Mouse (Mus musculus): ENCODE results near the gene Cdk18.
"Not testable (repeated sequence)": the region's sequence is repeated elsewhere in the genome, so short reads cannot be mapped to it uniquely, and the experiment has no call there.

The Cdk18 gene

DNA sequence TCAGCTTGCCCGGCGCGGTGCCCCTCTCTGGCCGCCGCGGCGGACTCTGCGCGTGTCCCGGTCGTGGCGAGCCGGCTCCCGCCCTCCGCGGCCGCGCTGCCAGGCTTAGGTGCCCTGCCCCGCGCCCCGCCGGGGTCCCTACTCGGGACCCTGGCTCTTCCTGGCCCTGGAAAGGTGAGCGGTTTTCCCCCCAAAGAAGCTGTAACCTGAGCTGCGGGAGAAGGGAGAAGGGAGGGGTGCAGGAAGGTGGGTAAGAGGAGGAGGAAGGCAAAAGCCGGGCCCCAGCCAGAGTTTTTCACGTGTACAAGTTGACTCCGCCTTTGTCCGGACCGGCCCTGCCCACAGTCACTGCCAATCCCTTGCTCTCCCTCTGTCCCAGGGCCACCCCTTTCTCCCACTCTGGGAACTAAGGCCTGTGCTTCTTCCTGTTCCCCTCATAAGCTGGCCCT is at the start of gene Cdk18:
Gene Cdk18 (minus strand): TSS at position 269 of the 449 bp plus-strand sequence.
- DNase-seq (ENCODE audit: extremely low read depth, low read depth, low spot score): no peak

DNA sequence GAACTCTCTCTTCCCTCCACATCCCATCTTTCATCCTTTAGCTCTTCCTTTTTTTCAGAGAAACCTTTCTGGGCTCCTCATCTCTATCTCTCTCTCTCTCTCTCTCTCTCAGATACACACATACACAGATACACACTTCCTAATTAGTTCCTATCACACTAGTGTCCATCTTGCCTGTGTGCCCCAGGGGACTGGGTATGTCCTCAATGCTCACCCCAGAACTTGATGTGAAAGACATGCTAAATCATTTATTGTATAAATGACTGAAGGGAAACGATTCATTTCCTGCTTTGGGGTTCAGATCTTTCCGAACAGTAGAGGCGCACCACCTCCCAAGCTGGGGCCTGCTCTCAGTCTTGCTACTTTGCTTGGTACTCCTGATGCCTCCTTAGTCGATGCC is 49.7 kb upstream of the Cdk18 start:
- no peak for DNase-seq (ENCODE audit: extremely low read depth, low read depth, low spot score)

DNA sequence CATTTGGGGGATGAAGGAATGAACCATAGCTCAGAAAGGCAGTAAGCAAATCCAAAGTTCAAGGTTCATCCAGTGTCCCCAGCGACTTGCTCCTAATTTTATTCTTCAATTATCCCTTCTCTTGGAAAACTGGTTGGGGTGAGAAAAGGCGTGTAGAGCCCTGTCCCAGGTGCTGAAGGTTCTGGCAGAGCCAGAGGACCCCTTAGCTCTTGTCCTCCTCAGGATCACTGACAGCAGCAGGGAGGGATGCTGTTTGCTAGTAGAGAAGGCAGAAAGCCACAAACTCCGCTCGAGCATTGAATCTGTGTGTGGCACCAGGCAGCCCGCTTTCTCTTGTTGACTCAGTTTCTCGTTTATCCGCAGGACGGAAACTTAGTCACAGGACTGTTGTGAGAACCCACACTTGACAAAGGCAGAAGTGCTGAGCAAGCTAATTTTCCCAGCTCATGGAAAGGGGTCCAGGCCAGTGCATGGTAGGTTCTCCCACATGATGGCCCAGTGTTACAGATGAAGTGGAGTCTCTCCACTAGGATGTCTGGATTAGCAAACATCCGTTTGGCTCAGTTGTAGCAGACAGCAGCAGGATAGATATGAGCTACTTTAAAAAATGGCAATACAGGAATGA is 49.1 kb upstream of the Cdk18 start:
- no peak for DNase-seq (ENCODE audit: extremely low read depth, low read depth, low spot score)

DNA sequence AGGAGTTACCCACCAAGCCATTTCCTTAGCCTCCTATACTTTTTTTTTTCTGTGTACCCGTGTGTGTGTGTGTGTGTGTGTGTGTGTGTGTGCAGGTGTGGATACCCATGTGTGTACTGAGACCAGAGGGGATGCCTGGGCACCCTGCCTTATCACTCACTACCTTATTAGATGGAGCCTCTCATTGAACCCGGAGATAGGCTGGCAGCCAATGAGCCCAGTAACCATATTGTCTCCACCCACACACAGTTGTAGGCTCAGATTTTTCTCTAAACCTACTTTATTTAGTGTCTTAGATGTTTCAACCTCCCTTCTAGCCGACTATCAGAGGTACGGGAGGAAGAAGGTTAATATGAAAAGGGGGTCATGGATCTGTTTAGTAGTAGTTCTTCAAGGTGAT is 46.8 kb upstream of the Cdk18 start:
- DNase-seq (ENCODE audit: extremely low read depth, low read depth, low spot score): no peak

DNA sequence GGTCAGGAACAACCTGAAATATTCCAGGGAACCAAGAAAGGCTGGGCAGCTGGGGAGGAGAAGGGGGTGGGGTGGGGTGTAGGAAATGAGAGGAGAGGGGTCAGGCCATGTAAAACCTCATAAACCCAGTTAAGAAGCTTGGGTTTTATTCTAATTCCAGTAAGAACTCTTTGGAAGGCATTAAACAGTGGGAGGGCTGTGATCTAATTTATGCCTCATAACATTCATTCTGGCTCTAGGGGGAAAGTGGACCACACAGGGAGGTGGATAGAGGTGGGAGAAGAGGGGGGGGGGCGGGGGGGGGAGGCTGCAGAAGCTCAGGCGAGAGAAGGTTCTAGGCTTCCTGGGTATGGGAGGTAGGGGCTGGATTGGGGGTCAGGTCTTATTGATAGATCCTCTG is 32.1 kb upstream of the Cdk18 start:
- DNase-seq (ENCODE audit: extremely low read depth, low read depth, low spot score): no peak

DNA sequence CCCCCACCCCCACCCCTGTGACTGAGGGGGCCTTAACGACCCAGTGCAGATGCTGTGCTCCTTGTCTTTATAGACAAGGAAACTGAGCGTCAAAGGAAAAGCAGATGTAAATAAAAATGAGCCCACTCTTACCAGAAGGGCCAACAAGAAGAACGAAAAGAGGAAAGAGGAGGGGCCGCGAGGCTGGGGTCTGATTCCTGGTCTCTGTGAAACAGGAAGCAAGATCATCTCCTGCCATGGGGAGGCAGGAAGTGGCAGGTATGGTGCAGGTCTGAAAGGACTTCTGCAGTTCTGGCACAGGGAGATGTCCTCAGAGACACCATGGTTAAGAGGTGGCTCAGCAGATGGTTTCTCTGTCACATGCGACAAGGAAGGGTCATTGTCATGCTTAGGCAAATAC is 31.2 kb upstream of the Cdk18 start:
- DNase-seq (ENCODE audit: extremely low read depth, low read depth, low spot score): no peak

DNA sequence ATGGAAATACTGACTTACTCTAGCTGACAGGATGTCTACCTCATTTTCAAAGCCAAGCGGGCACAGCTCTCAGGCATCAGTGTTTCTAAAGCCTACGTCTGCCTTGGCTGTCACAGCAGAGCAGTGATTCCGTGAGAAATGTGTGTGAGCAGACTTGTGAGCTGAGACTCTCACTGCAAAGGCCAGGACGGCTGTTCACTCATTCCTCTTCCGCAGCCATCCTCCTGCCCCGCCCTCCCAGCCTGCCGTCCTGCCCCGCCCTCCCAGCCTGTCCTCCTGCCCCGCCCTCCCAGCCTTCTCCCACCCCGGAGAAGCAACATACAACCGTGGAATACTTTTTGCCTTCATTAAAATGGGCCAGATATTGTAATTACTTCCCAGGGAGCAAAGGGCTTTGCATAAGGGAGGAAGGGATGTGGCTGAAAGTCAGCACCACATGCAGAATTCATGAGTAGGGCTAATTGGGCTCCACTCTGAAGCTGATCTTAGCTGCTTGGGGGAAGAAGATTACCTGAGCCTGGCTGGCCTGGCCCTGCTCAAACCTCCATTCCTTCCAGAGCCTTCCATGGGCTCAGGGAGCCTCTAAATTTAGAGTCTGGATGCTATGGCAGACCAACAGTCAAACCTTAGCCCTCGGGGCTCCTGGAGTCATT is 28.8 kb upstream of the Cdk18 start:
- no peak for DNase-seq (ENCODE audit: extremely low read depth, low read depth, low spot score)

DNA sequence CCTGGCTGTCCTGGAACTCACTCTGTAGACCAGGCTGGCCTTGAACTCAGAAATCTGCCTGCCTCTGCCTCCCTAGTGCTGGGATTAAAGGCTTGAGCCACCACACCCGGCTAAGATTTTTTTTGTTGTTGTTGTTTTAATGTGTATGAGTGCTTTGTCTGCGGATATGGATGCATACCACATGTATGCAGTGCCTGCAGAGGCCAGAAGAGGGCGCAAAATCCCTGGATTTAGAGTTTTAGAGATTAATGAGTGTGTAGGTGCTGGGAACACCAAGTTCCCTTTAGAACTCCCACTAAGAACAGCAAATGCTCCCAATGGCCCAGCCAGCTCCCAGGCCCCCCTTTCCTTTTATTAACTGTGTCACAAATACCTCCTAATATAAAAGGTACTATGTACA is 26.4 kb upstream of the Cdk18 start:
- no peak for DNase-seq (ENCODE audit: extremely low read depth, low read depth, low spot score)

DNA sequence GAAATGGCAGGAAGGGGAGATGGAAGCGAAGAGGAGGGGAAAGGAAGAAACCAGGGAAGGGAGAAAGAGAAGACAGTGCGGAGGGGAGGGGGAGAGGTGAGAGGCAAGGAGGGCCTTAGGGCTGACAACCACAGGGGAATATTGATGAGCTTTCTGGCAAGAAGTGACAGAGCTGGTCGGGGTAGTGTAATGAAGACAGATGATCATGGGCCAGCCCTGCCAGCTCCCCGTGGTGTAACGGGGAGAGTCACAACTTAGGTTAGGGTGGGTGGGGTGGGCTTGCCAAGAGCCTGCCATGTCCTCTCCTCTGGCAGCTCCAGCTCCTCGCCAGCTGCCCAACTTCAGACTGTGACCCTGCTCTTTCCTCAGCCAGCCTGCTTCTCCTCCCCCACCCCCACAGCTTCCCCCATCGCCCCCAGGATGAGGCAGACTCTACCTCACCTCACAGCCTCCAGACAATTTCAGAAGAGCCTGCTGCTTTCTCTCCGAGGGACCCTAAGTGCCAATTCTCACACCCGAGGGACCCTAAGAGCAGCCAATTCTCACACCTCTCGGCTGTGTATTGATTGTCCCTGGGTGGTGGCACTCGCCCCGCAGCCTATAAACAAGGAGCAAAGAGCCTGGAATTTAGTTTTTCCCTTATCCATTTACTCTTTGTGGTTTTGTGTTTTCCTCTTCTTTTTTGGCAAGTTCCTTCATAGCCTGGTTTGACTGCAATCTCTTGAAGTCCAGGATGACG is 25.5 kb upstream of the Cdk18 start:
- no peak for DNase-seq (ENCODE audit: extremely low read depth, low read depth, low spot score)

DNA sequence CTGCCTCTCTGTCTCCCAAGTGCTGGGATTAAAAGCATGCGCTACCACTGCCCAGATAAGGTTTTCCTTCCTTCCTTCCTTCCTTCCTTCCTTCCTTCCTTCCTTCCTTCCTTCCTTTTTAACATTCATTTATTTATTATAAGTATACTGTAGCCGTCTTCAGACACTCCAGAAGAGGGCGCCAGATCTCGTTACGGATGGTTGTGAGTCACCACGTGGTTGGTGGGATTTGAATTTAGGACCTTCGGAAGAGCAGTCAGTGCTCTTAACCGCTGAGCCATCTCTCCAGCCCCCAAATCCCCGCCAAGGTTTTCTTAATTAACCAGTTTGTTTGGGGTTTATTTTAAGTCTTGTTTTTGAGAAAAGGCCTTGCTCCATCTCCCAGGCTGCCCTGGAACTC is 23.1 kb upstream of the Cdk18 start:
- not testable (repeated sequence) for DNase-seq (ENCODE audit: extremely low read depth, low read depth, low spot score)

DNA sequence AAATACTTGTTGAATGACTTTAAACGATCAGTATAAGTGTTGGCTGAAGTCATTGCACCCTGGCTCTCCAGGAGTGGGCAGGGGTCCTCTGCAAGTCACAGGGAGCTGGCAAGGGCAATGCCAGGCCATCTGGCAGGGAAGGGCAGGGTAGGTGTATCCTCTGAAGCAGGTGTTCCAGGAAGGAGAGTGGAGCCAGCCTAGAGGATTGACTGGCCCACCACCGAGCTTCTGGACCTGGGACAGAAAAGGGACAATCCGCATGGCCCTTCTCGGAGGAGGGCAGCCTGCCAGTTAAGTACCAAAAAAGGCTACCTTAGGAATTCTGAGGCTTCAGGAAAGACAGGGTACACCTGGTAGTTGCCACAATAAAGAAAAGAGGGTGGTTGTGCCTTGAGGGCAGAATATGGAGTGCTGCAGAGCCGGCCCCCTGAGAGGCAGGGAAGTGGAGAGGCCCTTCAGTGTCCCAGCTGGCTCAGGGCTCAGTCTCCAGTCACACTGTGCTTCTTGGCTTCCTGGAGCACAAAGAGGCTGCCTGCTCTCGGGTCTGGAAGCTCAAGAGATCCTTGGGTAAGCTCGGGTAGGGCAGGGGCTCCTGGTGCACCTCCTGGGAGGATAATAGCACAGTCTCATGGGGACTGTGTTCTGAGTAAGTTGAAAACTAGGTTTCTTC is 21.9 kb upstream of the Cdk18 start:
- DNase-seq (ENCODE audit: extremely low read depth, low read depth, low spot score): no peak

DNA sequence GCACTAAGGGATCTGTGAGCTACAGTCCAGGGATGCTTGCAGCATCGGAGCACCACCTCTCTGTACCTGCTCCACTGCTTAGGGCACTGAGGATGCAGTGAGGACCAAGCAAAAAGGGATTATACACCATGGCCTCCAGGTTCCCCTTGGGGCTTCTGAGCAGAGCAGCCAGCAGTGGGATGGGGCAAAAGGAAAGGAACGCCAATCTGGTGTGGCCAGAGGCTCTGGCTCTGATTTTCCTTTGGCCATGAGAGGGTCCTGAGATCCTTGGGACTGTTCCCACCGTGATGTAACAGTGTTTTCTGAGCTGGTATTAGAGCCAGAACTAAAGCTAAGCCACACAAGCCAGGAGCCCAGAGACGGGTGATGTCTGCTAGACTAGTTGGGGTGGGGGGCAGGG is 20.2 kb upstream of the Cdk18 start:
- no peak for DNase-seq (ENCODE audit: extremely low read depth, low read depth, low spot score)

DNA sequence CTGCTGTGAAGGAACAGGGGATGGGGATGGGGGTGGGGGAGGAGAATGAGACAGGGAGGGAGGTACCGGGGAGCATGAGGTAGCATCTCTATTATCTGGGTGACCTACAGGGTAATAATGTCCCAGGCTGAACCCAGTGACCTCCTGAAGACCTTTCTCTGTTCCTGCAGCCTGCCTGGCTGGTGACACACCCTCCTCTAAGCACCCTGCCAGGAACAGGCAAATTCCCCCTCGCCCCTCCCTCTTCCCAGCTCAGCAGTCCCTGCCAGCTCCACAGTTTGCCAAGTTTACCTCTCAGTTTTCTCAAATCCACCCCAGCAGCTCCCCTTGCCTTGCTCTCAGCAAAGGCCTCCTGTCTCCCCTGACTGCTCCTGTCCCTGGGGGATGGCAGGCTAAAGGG is 19.3 kb upstream of the Cdk18 start:
- DNase-seq (ENCODE audit: extremely low read depth, low read depth, low spot score): no peak

DNA sequence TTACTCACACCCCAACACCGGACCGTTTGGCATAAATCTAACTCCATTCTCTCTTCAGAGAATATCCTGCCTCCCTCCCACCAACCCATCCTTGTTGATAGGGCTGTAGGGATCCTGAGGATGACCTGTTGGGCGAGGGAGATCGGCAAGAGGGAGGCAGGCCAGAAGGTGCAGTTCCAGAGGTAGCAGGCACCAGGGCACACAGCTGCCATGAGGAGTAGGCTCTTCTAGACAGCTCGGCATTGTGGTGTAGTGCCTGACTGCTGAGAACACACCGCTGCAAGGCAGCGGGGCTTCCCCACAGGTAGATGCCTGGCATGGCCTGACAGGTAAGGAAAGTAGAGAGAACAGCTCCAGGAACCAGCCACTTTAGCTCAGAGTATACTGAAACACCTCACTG is 18.3 kb upstream of the Cdk18 start:
- no peak for DNase-seq (ENCODE audit: extremely low read depth, low read depth, low spot score)

DNA sequence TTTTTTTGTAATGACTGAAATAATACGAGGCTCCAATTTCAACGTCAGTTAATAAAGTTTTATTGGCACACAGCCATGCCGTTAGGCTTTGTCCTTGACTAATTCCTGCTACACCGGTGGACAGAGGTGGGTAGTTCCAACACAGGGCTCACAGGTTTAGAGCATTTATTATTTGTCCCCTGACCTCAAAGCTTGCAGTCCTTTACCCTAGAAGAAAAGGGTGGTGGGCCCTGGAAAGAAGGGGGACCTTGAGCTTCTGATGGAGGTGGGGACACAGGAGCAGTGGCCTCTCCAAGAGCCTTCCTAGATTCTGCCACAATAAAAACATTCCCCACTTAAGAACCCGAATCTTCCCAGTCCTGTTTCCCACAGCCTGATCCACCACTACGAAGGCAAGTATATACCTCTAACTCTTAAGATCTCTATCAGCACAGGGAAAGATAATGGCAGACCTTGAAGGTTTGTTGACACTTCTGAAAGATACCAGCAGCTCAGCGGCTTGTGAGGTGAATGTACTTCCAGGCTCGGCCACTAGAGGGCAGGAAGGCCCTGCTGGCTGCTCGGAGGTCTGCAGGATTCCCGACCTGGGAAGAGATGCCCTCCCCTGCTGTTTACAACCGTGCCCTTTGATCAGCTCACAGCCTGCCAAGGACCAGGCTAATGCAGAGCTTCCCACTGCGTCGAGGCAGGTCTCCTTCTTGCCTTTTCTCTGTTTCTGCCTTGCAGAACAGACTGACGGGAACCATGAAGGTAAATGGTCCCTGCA is 17.7 kb upstream of the Cdk18 start:
- no peak for DNase-seq (ENCODE audit: extremely low read depth, low read depth, low spot score)

DNA sequence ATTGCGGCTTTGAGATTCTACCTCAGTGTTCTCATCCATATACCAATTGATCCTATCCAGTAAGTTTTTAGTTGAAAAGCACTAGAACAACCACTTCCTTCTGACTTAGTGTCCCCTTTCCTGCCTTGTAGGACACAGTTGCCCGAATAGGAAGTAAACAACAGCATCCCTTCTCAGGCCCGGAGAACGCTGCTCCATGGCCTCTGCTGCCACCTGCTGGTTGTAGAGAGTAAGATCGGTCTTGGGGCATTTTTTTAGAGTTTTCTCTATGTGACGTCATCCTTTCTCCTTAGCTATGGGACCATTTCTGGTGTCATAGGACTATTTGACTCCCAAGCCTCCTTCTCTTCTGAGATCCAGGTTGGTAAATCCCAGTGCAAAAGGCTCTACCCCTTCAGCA is 16.3 kb upstream of the Cdk18 start:
- DNase-seq (ENCODE audit: extremely low read depth, low read depth, low spot score): no peak

DNA sequence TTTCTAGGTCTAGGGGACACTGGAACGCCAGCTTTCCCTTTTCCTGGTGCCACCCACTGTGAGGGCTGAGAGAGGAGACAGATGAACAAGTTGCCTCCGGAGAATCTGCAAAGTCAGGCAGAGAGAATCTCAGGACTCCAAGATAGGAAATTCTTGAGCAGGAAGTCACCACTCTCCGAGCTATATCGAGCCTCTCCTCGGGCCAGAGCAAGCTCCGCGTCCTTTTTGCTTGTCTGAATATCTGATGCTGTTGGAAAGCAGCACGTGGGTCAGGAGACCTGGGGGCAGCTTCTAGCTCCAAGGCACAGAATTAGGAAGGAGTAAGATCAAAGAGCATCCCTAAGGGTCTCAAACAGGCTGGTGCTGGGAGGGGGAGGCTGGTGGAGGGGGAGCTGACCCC is 14.2 kb upstream of the Cdk18 start:
- no peak for DNase-seq (ENCODE audit: extremely low read depth, low read depth, low spot score)

DNA sequence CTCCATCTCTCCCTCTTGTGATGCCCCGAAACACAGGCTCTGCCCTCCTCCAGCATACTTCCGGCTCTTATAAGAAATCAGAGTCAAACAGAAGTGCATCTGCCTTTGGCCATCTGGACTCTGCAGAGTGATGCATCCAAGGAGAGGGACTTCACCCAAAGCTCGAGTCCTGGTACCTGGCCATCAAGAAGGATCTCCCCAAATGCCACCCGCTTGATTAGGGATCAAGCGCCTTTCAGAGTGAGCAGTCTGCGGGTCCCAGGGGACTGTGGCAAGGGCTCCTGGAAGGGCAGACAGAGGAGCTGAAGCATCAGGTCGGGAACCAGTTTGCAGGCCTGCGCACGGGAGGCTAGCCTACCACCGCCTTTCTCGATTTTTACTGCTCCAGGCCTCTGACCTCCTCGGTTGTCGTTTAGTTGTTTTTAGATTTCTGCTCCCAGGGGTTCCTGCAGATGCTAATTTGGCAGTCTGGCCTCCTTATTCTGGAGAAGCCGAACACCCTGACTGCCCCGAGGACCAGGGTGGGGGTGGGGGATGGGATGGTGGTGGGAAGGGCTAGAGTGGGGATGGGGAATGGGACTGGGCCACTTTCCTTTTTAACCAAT is 13.7 kb upstream of the Cdk18 start:
- DNase-seq (ENCODE audit: extremely low read depth, low read depth, low spot score): no peak

DNA sequence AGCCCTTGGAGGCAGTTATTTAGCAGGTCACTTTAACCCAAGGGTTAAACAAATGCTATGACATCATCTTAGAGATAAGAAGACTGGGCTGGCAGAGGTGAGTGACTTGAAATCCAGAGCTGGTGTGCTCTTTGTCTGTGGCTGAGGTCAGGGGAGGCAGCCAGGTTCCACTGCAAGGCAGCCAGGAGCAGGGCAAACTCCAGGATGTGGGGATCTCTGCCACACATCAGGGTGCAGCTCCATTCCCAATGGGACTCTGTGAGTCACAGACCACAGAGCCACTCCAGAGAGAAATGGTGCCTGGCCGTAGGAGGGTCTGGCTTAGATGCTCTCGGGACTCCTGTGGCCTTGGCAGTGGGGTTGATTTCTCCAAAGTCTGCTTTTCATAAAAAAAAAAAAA is 12.4 kb upstream of the Cdk18 start:
- DNase-seq (ENCODE audit: extremely low read depth, low read depth, low spot score): no peak

DNA sequence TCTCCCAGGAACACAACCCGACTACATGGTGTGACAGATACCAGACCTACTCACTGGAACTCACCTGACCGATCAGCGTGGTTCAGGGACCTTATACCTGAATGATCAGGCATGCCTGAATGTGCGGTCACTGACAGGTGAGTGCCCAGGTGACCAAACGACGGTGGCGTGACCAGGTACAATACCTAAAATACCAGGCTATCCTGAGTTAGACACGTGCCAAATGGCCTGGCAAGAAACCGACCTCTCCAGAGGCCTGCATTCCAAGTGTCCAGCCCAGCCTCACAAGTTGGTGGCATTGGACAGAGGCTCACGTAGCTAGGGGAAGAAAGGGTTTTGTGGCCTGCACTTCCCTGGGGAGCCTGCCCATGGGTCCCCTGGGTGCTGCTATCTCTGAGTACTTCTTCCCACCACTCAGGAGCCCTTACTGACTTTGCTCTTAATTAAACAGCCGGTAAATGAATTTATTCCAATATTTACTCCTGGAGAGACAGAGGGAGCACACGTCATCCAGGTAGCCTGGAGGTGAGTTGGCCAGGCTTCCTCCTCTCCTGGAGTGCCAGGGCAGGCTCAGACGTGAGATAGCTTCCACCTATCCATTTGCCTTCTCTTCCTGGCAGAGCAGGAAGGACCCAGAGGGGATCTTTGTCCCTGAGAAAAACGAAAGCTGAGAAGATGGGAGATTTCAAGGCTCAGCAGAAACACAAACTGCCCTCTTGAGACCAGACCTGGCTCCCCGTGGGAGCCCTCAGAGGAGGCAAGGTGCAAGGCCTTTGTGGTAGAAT is 11.5 kb upstream of the Cdk18 start:
- peak; percentile 73 for DNase-seq (ENCODE audit: extremely low read depth, low read depth, low spot score)
